Mouse (Mus musculus): ENCODE measurements around the gene Csnk2a1.

DNA sequence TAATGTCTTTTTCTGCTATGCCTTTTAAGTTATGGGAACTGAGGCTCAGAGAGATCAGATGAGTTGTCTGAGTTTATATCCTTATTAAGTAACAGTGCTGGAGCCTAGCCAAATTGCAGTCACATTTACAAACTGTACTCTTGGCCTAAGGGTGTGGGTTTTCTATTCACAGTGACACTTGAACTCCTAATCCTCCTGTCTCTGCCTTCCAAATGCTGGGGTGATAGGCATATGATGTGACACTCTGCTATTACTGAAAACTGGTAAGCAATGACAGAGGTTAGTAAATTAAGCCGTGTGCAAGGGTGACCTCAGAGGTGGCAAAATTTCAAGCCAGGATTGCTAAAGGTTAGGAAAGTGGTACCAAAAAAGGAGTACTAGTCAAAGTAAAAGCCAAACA lies 9.7 kb upstream of the Csnk2a1 start:
- TF ChIP-seq CTCF (IDR thresholded peaks at IDR 0.05; ENCODE audit: low read depth, low read length) (no peak), POLR2A (IDR thresholded peaks at IDR 0.05; ENCODE audit: extremely low read depth, insufficient read depth, low read length) (no peak)
